Mouse (Mus musculus) embryonic facial prominence, embryonic 14.5 days (tissue): Measurements from ENCODE around the gene Olfr980. TPM values are rescaled to one million over a fixed set of nuclear protein-coding genes. Genes with fewer than 3 reads are reported as not detected.

ENCODE experiments used
- polyA plus RNA-seq: library from polyadenylated mRNA; unstranded; fragments of >200 nt; fragmentation: Nextera tagmentation; extraction: Ambion mirVana; gene quantifications from 2 replicates; pipeline ENCODE4 v1.2.1, GENCODE M21; 2014

Gene Olfr980
- polyA plus RNA-seq, 1 experiment from 2014 or later = not detected

Other genes with a start within 250 kb of the Olfr980 start
- not detected in 2 replicates for gene Olfr968, start 226.3 kb downstream of the Olfr980 start, polyA plus RNA-seq
- 0.13 TPM in 1 of 2 replicates, not detected in the other for gene Olfr969, start 218.6 kb downstream of the Olfr980 start, polyA plus RNA-seq
- gene Olfr970, start 200.7 kb downstream of the Olfr980 start, polyA plus RNA-seq = 0.13 TPM in 1 of 2 replicates, not detected in the other
- gene Olfr971, start 172.7 kb downstream of the Olfr980 start, polyA plus RNA-seq = not detected in 2 replicates
- gene Olfr972, start 143.2 kb downstream of the Olfr980 start, polyA plus RNA-seq = 0.33 TPM in 1 of 2 replicates, not detected in the other
- gene Olfr229, start 102.2 kb downstream of the Olfr980 start, polyA plus RNA-seq = not detected in 2 replicates
- 0.10 TPM in 1 of 2 replicates, not detected in the other for gene Olfr974, start 72.1 kb downstream of the Olfr980 start, polyA plus RNA-seq
- gene Olfr975, start 57.5 kb downstream of the Olfr980 start, polyA plus RNA-seq = not detected in 2 replicates
- not detected in 2 replicates for gene Olfr976, start 48.4 kb downstream of the Olfr980 start, polyA plus RNA-seq
- not detected in 2 replicates for gene Olfr978, start 17.5 kb downstream of the Olfr980 start, polyA plus RNA-seq
- gene Olfr979, start 6.1 kb downstream of the Olfr980 start, polyA plus RNA-seq = not detected in 2 replicates
- not detected in 2 replicates for gene Olfr981, start 11.9 kb upstream of the Olfr980 start, polyA plus RNA-seq
- not detected in 2 replicates for gene Olfr982, start 64.2 kb upstream of the Olfr980 start, polyA plus RNA-seq
- 0.22 TPM in 1 of 2 replicates, not detected in the other for gene Olfr983, start 84.0 kb upstream of the Olfr980 start, polyA plus RNA-seq
- gene Olfr984, start 104.6 kb upstream of the Olfr980 start, polyA plus RNA-seq = not detected in 2 replicates
- gene Olfr985, start 120.6 kb upstream of the Olfr980 start, polyA plus RNA-seq = not detected in 2 replicates
- not detected in 2 replicates for gene Tmem225, start 138.5 kb upstream of the Olfr980 start, polyA plus RNA-seq
- gene Olfr986, start 171.3 kb upstream of the Olfr980 start, polyA plus RNA-seq = not detected in 2 replicates
- gene Zfp202, start 182.7 kb upstream of the Olfr980 start, polyA plus RNA-seq = 5.7 and 6.1 TPM in 2 replicates